Mouse (Mus musculus) liver, embryonic 15.5 days (tissue): Measurements from ENCODE around the gene Ppard. TPM values are rescaled to one million over a fixed set of nuclear protein-coding genes. Genes with fewer than 3 reads are reported as not detected.
"Not testable (repeated sequence)": the region's sequence is repeated elsewhere in the genome, so short reads cannot be mapped to it uniquely, and the experiment has no call there.

Experiments used
- ATAC-seq: fragments of 200-750 bp; cut with Nextera tagmentation; 2 replicates; pipeline ENCODE4 v1.8.0; 2017; ENCODE audit warnings: moderate number of reproducible peaks, mild to moderate bottlenecking, moderate library complexity; ENCODE audit not compliant: insufficient read depth
- H3K27ac ChIP-seq: fragments of 300-500 bp; sonication (generic); replicated peaks from 2 replicates; pipeline ENCODE4 v1.5.1; 2015; ENCODE audit warnings: mild to moderate bottlenecking, inconsistent platforms
- H3K27me3 ChIP-seq: fragments of 300-500 bp; sonication (generic); 2 replicates; pipeline ENCODE4 v1.6.1; 2015; ENCODE audit warnings: mild to moderate bottlenecking, inconsistent platforms
- H3K36me3 ChIP-seq: fragments of 300-500 bp; sonication (generic); replicated peaks from 2 replicates; pipeline ENCODE4 v1.6.1; 2015; ENCODE audit warnings: moderate library complexity, mild to moderate bottlenecking, inconsistent platforms
- H3K4me1 ChIP-seq: fragments of 300-500 bp; sonication (generic); replicated peaks from 2 replicates; pipeline ENCODE4 v1.6.1; 2015; ENCODE audit warnings: inconsistent platforms
- H3K4me2 ChIP-seq: fragments of 300-500 bp; sonication (generic); 2 replicates; pipeline ENCODE4 v1.6.1; 2015; ENCODE audit warnings: moderate library complexity, mild to moderate bottlenecking, inconsistent platforms
- H3K4me3 ChIP-seq: fragments of 300-500 bp; sonication (generic); replicated peaks from 2 replicates; pipeline ENCODE4 v1.5.1; 2015; ENCODE audit warnings: mild to moderate bottlenecking, inconsistent platforms
- H3K9ac ChIP-seq: fragments of 300-500 bp; sonication (generic); 2 replicates; pipeline ENCODE4 v1.6.1; 2015; ENCODE audit warnings: moderate library complexity, mild to moderate bottlenecking, inconsistent platforms
- H3K9me3 ChIP-seq: fragments of 300-500 bp; sonication (generic); replicated peaks from 2 replicates; pipeline ENCODE4 v1.6.1; 2016; ENCODE audit warnings: inconsistent platforms
- WGBS: fragments of 180-500 bp; shearing (Covaris S2); methylation state at CpG from one replicate; pipeline ENCODE4 v1.1.7; 2015; ENCODE audit warnings: mixed read lengths; ENCODE audit not compliant: insufficient replicate concordance; 5-methylcytosine and 5-hydroxymethylcytosine counted together
- polyA plus RNA-seq: library from polyadenylated mRNA; unstranded; fragments of >200 nt; fragmentation: Nextera tagmentation; extraction: Ambion mirVana; gene quantifications from 2 replicates; pipeline ENCODE4 v1.2.1, GENCODE M21; 2015

Gene Ppard
- polyA plus RNA-seq, 1 experiment from 2014 or later = 0.89 TPM

DNA sequence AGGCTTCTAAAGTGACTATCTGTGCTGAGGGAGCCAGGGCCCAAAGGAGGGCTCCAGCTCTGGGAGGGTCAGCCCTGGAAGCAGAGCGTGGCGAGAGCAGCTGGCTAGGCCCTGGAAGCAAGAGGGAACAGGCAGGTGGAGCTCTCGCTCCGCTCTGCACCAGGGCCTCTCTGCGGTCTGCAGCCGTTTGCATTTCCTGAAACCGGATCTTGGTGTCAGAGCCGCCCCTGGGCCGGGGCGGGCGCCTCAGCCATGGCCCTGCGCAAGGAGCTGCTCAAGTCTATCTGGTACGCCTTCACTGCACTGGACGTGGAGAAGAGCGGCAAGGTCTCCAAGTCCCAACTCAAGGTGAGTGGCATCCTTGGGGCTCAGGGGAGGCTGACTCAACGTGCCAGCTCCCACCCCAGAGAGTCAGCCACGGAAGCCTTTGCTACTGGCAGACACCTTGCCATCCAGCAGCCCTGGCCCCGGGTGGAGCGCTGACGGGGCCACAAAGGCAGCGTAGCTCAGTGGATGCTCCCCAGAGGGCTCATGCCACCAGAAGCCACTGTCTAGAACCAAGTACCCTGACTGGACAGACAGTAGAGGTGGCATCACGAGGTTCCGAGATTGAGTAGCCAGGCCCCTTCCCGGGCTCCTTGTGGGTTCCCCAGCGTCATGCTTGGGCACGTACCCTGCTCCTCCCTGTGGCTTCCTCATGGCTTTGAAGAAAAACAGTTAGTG lies 24.7 kb upstream of the Ppard start, which contains the start of gene Def6:
Def6 (plus strand) TSS at position 188 of the 723 bp plus-strand sequence.
- Histone ChIP-seq H3K9ac (peak within 1 kb of the TSS; percentile 55), H3K27ac (peak within 1 kb of the TSS; percentile 70), H3K4me3 (peak within 1 kb of the TSS; percentile 56), H3K27me3 (no peaks in the 10 kb centered on the region), H3K4me2 (peak within 1 kb of the TSS; percentile 71), H3K36me3 (0 out of 2 replicates have a peak, but pooled peaks cover 2% of the 10 kb centered on the region), H3K4me1 (peaks cover 53% of the 10 kb centered on the region), H3K9me3 (no peaks in the 10 kb centered on the region)
- ATAC-seq = peak; percentile 66
- 5% methylated on average over 26 of the region's 26 CpGs for WGBS

DNA sequence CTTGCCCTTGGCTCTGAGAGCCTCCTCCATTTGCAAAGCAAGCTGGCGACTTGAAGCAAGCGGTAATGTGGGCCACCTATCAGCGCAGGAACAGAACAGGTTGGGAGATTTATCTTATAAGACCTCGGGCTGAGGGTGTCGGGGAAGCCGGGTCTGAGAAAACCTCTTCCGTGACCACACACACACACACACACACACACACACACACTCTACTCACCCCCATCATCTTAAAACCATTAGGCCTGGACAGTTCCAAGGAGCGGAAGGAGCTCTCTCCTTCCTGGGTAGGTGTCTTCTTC lies 24.2 kb upstream of the Ppard start:
- Histone ChIP-seq H3K4me1 (peaks cover 57% of the 10 kb centered on the region), H3K27ac (peak overlapping the region; percentile 70; the same call in 1 of the 2 replicates), H3K36me3 (no peaks in the 10 kb centered on the region), H3K9ac (peak overlapping the region; percentile 55; the same call in 1 of the 2 replicates), H3K4me2 (peak overlapping the region; percentile 71), H3K27me3 (no peaks in the 10 kb centered on the region), H3K4me3 (peak overlapping the region; percentile 56), H3K9me3 (no peaks in the 10 kb centered on the region)
- WGBS = 18% methylated on average over 8 of the region's 8 CpGs
- 0 out of 2 replicates have a peak, but pooled peaks have one; percentile 14 for ATAC-seq

DNA sequence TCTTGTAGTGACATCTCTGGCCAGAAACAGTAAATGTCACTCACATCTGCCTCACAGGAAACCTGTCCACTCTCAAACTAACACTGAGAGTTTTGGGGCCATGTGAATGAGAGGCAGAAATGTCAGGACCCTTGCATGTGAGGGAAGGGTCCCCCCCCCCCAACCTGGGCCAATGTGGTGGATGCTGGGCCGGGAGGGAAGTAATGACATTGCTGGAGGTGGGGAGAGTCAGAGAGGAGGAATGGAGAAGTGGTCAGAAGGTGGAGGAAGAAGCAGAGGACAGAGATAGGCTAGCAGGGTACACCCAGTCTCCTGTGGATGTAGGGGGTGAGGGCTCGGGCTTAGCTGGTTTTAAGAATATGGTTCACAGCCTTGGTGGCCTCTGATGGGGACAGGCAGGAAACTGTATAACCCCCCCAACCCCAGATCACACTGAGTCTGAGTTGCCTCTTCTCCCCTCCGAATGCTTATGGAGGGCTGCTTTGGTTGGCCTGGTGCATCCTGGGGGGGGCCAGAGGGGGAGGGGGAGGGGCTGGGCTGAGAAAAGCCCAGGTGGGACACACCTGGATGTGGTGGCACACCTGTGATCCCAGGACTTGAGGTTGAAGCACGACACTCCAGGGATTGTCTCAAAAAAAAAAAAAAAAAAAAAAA lies 22.9 kb upstream of the Ppard start:
- ATAC-seq = no peak
- Histone ChIP-seq H3K36me3 (no peaks in the 10 kb centered on the region), H3K27ac (no peak overlapping the region), H3K27me3 (no peaks in the 10 kb centered on the region), H3K4me3 (peak overlapping the region; percentile 56), H3K9me3 (no peaks in the 10 kb centered on the region), H3K9ac (no peak overlapping the region), H3K4me2 (peak overlapping the region; percentile 71), H3K4me1 (peaks cover 55% of the 10 kb centered on the region)
- WGBS = 22% methylated on average over 4 of the region's 4 CpGs

DNA sequence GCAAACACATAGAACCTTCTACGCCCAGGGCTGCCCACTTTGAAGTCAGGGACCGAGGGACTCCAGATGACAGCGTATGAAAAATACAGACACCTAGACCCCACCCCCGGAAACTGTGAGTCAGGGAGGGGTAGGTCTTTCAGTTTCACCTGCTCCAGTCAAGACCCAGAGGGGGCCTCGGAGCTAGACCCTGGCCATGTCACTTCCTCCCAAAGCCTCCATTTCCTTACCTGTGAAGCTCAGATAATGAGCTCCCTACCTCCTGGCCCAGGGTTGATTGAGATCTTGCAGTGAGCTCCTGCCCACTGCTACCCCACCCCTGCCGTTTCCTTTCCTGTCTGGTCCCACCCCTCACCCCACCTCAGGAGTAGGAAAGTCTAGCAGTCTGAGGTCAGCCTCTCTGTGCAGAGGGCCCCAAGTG lies 20.6 kb upstream of the Ppard start:
- no peak for ATAC-seq
- Histone ChIP-seq H3K27ac (0 out of 2 replicates have a peak overlapping the region, but pooled peaks have one; percentile 24), H3K4me3 (no peak overlapping the region), H3K9me3 (no peaks in the 10 kb centered on the region), H3K4me2 (no peak overlapping the region), H3K4me1 (peaks cover 45% of the 10 kb centered on the region), H3K36me3 (no peaks in the 10 kb centered on the region), H3K27me3 (no peaks in the 10 kb centered on the region), H3K9ac (no peak overlapping the region)
- WGBS = 22% methylated on average over 6 of the region's 6 CpGs

DNA sequence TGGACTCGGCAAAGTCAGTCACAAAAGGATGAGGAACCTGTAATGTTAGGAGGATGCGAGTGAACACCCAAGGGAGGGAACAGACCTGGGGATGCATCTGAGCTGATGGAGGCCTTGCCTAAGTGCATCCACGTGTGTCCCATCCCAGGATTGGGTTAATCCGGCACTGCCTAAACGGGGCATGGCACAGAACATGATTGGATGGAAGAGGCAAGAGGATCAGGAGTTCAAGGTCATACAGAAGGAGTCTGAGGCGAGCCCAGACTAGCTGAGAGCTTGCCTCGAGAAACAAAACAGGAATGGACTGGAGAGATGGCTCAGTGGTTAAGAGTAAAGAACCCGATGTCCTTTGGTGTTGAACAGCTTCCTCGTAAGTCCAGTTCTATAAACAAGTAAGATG lies 20.1 kb upstream of the Ppard start:
- H3K9ac ChIP-seq = no peak overlapping the region
- WGBS = 45% methylated on average over 9 of the region's 9 CpGs
- no peaks in the 10 kb centered on the region for H3K9me3 ChIP-seq
- H3K27ac ChIP-seq = no peak overlapping the region
- no peaks in the 10 kb centered on the region for H3K27me3 ChIP-seq
- H3K36me3 ChIP-seq = no peaks in the 10 kb centered on the region
- H3K4me3 ChIP-seq = no peak overlapping the region
- no peak for ATAC-seq
- H3K4me2 ChIP-seq = no peak overlapping the region
- peaks cover 45% of the 10 kb centered on the region for H3K4me1 ChIP-seq

DNA sequence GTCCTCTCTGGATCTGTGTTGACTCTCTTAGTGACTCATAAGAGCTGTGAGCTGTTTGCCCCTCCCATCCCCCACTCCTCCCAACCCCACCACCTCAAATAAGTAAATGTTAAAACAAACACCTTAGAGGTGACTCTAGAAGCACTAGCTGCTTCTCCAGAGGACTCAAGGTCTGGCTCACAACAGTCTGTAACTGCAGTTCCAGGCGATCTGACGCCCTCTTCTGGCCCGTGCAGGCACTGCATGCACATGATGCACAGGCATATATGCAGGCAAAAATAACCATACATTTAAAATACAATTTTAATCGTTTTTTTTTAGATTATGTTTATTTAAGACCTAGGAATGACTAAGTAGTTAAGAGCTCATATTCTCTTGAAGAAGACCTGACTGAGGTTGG lies 19.3 kb upstream of the Ppard start:
- no peak overlapping the region for H3K4me3 ChIP-seq
- no peak for ATAC-seq
- no peaks in the 10 kb centered on the region for H3K9me3 ChIP-seq
- H3K27me3 ChIP-seq = no peaks in the 10 kb centered on the region
- peaks cover 45% of the 10 kb centered on the region for H3K4me1 ChIP-seq
- WGBS = 26% methylated on average over 4 of the region's 4 CpGs
- no peak overlapping the region for H3K9ac ChIP-seq
- no peaks in the 10 kb centered on the region for H3K36me3 ChIP-seq
- H3K27ac ChIP-seq = no peak overlapping the region
- no peak overlapping the region for H3K4me2 ChIP-seq

DNA sequence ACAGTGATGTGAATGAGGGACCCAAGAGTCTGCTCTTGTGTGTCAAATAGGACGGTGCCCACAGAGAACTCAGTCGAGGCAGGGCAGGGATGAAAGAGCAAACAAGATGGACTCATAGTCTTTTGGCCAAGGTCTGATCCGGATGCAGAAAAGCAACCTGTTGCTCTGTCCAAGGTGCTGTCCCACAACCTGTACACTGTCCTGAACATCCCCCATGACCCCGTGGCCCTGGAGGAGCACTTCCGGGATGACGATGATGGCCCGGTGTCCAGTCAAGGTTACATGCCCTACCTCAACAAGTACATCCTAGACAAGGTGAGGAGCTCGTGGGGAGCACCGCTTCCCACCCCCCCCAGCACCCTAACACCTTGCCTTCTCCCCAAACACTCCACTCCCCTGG lies 15.7 kb upstream of the Ppard start:
- Histone ChIP-seq H3K27me3 (no peaks in the 10 kb centered on the region), H3K4me2 (0 out of 2 replicates have a peak overlapping the region, but pooled peaks have one; percentile 43), H3K9me3 (no peaks in the 10 kb centered on the region), H3K4me3 (no peak overlapping the region), H3K4me1 (peaks cover 28% of the 10 kb centered on the region), H3K36me3 (no peaks in the 10 kb centered on the region), H3K9ac (no peak overlapping the region), H3K27ac (no peak overlapping the region)
- ATAC-seq = no peak
- WGBS = 76% methylated on average over 9 of the region's 9 CpGs

DNA sequence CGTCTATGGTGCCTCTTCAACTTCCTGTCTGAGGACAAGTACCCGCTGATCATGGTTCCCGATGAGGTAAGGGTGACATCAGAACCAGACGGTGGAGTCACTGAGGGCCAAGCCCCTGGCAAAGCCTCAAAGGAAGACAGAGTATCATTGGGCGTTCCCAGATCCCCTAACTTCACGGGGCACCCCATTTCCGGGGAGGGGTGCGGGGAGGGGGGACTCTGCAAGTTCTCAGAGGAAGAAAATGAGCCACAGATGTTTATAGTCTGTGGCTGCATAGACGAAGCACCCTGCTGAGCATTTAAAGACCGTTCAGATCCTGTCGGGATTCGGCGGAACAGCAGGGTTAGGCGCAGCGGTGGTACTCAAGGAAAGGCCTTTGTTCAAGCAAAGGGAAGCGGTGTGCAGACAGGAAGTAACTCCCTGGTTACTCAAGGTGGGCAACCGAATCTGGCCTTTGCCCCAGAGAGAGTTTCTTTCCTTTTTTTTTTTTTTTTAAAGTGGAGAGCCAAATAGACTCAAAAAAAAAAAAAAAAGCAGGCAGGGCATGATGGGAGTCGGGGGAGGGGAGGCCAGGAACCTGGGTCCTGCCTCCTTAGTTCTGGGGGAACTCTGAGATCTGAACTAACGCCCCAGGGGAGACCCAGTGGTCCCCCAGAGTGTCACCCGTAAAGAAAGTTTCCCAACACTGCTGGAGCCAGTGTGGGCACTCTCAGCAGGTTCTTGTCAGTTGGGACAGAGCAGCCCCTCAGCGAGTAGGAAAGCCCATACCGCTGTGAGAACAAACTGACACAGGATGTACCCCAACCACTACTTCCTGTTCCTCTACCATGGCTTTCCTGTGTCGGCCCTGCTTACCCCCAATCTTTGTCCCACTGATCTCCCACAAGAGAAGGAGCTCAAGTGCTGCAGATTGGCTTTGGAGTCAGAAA lies 14.5 kb upstream of the Ppard start:
- peak overlapping the region; percentile 62 for H3K27ac ChIP-seq
- ATAC-seq = no peak
- no peaks in the 10 kb centered on the region for H3K9me3 ChIP-seq
- peaks cover 24% of the 10 kb centered on the region for H3K4me1 ChIP-seq
- peak overlapping the region; percentile 43 for H3K4me2 ChIP-seq
- no peaks in the 10 kb centered on the region for H3K36me3 ChIP-seq
- 0 out of 2 replicates have a peak, but pooled peaks cover 6% of the 10 kb centered on the region for H3K27me3 ChIP-seq
- 14% methylated on average over 23 of the region's 23 CpGs for WGBS
- peak overlapping the region; percentile 8; the same call in 1 of the 2 replicates for H3K4me3 ChIP-seq
- no peak overlapping the region for H3K9ac ChIP-seq

DNA sequence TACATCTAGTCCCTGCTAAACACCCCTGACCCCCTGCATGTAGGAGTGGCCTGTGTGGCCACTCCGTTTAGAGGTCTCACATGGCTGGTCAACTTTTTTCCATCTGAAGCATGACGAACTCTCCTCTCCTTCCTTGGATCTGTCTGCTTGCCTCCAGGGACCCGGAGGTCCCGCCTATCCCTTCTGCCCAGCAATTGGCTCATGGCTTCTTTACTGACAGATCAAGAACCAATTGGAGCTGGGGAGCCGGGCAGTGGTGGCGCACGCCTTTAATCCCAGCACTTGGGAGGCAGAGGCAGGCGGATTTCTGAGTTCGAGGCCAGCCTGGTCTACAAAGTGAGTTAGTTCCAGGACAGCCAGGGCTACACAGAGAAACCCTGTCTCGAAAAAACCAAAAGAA lies 10.0 kb upstream of the Ppard start:
- not testable (repeated sequence) for H3K27me3 ChIP-seq, H3K4me3 ChIP-seq, H3K9me3 ChIP-seq, ATAC-seq, H3K36me3 ChIP-seq, H3K9ac ChIP-seq, H3K4me2 ChIP-seq, H3K27ac ChIP-seq
- WGBS = 77% methylated on average over 10 of the region's 10 CpGs
- H3K4me1 ChIP-seq = peaks cover 47% of the 10 kb centered on the region

DNA sequence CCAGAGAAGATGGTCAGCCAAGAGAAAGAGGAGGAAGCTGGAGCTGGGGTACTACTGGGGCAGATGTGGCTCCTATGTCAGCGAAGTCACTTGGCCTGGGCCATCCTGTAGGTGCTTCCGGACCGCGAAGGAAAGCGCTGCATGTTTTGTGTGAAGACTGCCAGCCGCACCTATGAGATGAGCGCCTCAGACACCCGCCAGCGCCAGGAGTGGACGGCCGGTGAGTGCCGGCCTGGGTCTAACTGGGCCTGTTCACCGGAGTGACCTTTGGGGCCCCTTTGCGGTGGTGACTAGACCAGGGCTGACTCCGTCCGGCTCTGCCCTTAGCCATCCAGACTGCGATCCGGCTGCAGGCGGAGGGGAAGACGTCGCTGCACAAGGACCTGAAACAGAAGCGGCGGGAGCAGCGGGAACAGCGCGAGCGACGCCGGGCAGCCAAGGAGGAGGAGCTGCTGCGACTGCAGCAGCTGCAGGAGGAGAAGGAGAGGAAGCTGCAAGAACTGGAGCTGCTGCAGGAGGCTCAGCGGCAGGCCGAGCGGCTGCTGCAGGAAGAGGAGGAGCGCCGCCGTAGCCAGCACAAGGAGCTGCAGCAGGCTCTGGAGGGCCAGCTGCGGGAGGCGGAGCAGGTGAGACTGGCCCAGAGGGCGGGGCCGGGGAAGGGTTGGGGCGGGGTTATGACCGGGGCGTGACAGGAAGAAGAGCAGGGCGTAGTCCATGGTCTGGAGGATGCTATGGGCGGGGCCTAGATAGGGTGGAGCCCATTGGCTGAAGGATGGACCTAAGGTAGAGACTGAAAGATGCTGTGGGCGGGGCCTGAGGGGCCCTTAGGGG lies 8.7 kb upstream of the Ppard start:
- Histone ChIP-seq H3K27ac (peak overlapping the region; percentile 65), H3K9ac (peak overlapping the region; percentile 58), H3K4me2 (peak overlapping the region; percentile 99), H3K9me3 (no peaks in the 10 kb centered on the region), H3K27me3 (0 out of 2 replicates have a peak, but pooled peaks cover 6% of the 10 kb centered on the region), H3K4me3 (peak overlapping the region; percentile 65), H3K36me3 (peaks cover 9% of the 10 kb centered on the region; the same call in 1 of the 2 replicates), H3K4me1 (peaks cover 38% of the 10 kb centered on the region)
- WGBS = 1% methylated on average over 46 of the region's 46 CpGs
- peak; percentile 95 for ATAC-seq
